Mouse (Mus musculus): ENCODE measurements around the gene Atp6ap1l.
"Not testable (repeated sequence)": the region's sequence is repeated elsewhere in the genome, so short reads cannot be mapped to it uniquely, and the experiment has no call there.

Atp6ap1l gene

GRCm38 (mm10) chr13:90905176-90905575, at the start of gene Atp6ap1l:
Atp6ap1l (minus strand) TSS chr13:90905355.
- no peak for DNase-seq

- DNase-seq, result no peak
These were observed 34.4 kb upstream of the Atp6ap1l start for GRCm38 (mm10) chr13:90939600-90939999.

- no peak for DNase-seq
These were observed 34.0 kb upstream of the Atp6ap1l start for GRCm38 (mm10) chr13:90939192-90939591.

GRCm38 (mm10) chr13:90935852-90936251, 30.7 kb upstream of the Atp6ap1l start:
- DNase-seq, result no peak

- no peak for DNase-seq
These were observed 28.1 kb upstream of the Atp6ap1l start for GRCm38 (mm10) chr13:90933256-90933655.

- DNase-seq, result peak; percentile 29 to 74
These were observed 24.7 kb upstream of the Atp6ap1l start for GRCm38 (mm10) chr13:90929847-90930246.

- not testable (repeated sequence) for DNase-seq
These were observed 23.1 kb upstream of the Atp6ap1l start for GRCm38 (mm10) chr13:90928266-90928665.

GRCm38 (mm10) chr13:90926938-90927633, 21.9 kb upstream of the Atp6ap1l start:
- no peak for DNase-seq

- no peak for DNase-seq
These were observed 21.1 kb upstream of the Atp6ap1l start for GRCm38 (mm10) chr13:90926125-90926765.

- no peak for DNase-seq
These were observed 20.0 kb upstream of the Atp6ap1l start for GRCm38 (mm10) chr13:90925191-90925590.

GRCm38 (mm10) chr13:90924072-90924471, 18.9 kb upstream of the Atp6ap1l start:
- no peak for DNase-seq

- DNase-seq, result not testable (repeated sequence)
These were observed 18.5 kb upstream of the Atp6ap1l start for GRCm38 (mm10) chr13:90923617-90924016.

GRCm38 (mm10) chr13:90922751-90923612, 17.8 kb upstream of the Atp6ap1l start, which contains the start of gene Rps23:
Rps23 (plus strand) TSS chr13:90922958.
- DNase-seq, result peak; percentile 90 to 91

- no peak for DNase-seq
These were observed 9.6 kb upstream of the Atp6ap1l start for GRCm38 (mm10) chr13:90914721-90915120.

- no peak for DNase-seq
These were observed 8.6 kb upstream of the Atp6ap1l start for GRCm38 (mm10) chr13:90913675-90914192.

GRCm38 (mm10) chr13:90912760-90913674, 7.9 kb upstream of the Atp6ap1l start:
- no peak for DNase-seq

- no peak for DNase-seq
These were observed 2.2 kb upstream of the Atp6ap1l start for GRCm38 (mm10) chr13:90907376-90907775.

GRCm38 (mm10) chr13:90896821-90897220, 8.3 kb downstream of the Atp6ap1l start:
- no peak for DNase-seq

- no peak for DNase-seq
These were observed 9.1 kb downstream of the Atp6ap1l start for GRCm38 (mm10) chr13:90896098-90896497.

- no peak for DNase-seq
These were observed 10.3 kb downstream of the Atp6ap1l start for GRCm38 (mm10) chr13:90894819-90895218.

- DNase-seq, result no peak
These were observed 15.0 kb downstream of the Atp6ap1l start for GRCm38 (mm10) chr13:90890111-90890510.

GRCm38 (mm10) chr13:90886568-90886983, 18.6 kb downstream of the Atp6ap1l start:
- peak; percentile 56 to 77 for DNase-seq

All from lung, postnatal 4 days (tissue).